Mouse (Mus musculus) adrenal gland, postnatal 25 days (tissue): ENCODE results near the gene Snx4. TPM values are rescaled to one million over a fixed set of nuclear protein-coding genes. Genes with fewer than 3 reads are reported as not detected.
"Not testable (repeated sequence)": the region's sequence is repeated elsewhere in the genome, so short reads cannot be mapped to it uniquely, and the experiment has no call there.

Source experiments
- DNase-seq: peaks from one replicate; pipeline ENCODE4 v3.0.0; 2021; ENCODE audit warnings: mixed read lengths
- long read RNA-seq: library from polyadenylated mRNA; stranded (forward); transcript quantifications from one replicate; pipeline ENCODE4 v2.0.0, GENCODE M21; 2021
- total RNA-seq: library from RNA; stranded (reverse); gene quantifications from 2 replicates; pipeline ENCODE4 v1.2.3, GENCODE M21; 2021

The Snx4 gene
- 41.3 and 53.2 TPM in 2 replicates for total RNA-seq
- long read RNA-seq, transcript Snx4-201 (14 exons, 3,161 nt), result major isoform, 74 of 90 reads
- long read RNA-seq, partial matches to known transcripts, result 11 of 90 reads
- long read RNA-seq, other reads (novel, unspliced or antisense), result 5 of 90 reads

DNA sequence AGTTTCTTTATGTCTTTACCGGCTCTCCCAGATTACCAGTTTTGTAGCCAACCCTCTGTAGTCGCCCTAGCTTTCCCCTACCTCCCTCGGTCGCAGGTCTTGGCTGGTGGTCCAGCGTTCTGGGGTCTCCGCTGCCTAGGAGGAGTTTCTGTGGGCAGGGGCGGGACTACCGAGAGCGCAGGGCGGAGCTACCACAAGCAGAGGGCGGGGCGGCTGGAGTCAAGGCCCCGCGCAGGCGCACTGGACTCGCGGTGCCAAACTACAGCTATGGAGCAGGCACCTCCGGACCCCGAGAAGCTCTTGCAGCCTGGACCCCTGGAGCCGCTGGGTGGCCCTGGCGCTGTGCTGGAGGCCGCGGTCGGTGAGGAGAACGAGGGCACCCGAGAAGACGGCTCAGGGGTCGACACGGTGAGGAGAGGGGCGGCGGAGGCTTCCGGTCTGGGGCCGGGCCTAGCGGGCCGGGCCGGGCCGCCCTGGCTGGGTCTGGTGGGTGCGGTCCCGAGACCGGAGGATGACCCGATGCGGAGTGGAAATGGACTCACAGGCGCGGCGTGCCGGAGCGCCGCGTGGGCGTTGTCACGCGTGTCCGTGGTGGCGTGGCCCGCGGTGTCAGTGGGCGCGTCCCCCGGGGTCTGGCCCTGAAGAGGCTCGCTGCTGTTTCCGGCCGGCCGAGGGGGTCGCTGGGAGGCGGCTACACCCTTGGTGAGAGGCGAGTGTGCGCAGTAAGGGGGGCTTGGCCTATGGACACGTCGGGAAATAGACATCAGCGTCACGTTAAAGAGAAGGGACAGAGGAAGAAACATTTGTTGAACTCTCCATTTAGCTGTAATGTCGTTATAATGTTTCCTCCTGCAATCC, at the start of gene Snx4:
TSS of gene Snx4 (plus strand) at position 249 of the 858 bp plus-strand sequence.
- DNase-seq, result peak; percentile 96

- no peak for DNase-seq
Measured at GRCm38 (mm10) chr16:33210812-33211211, 40.4 kb upstream of the Snx4 start.

GRCm38 (mm10) chr16:33216313-33217003, 34.8 kb upstream of the Snx4 start:
- no peak for DNase-seq

GRCm38 (mm10) chr16:33217553-33218085, 33.6 kb upstream of the Snx4 start:
- not testable (repeated sequence) for DNase-seq

- DNase-seq, result no peak
Measured at GRCm38 (mm10) chr16:33222482-33222881, 28.8 kb upstream of the Snx4 start.

DNA sequence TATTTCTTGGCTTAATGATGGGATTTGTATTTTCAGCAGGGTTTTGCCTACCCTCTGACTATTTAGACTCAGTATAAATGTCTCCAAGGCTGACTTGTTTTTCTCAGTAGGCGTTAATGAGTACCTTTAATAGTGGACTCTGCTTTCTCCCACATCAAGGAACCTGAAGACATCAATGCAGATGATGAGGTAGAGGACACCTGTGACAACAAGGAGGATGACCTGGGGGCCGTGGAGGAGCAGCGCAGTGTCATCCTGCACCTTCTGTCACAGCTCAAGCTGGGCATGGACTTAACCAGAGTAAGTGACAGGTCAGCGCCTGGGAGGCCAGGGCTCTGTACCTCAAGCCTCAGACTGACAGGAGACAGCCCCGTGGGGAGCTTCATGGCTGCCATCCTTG, 26.9 kb upstream of the Snx4 start:
- DNase-seq, result no peak

GRCm38 (mm10) chr16:33234128-33234527, 17.1 kb upstream of the Snx4 start:
- no peak for DNase-seq

GRCm38 (mm10) chr16:33236151-33236550, 15.1 kb upstream of the Snx4 start:
- no peak for DNase-seq

- DNase-seq, result no peak
Measured at GRCm38 (mm10) chr16:33239305-33239704, 11.9 kb upstream of the Snx4 start.

DNA sequence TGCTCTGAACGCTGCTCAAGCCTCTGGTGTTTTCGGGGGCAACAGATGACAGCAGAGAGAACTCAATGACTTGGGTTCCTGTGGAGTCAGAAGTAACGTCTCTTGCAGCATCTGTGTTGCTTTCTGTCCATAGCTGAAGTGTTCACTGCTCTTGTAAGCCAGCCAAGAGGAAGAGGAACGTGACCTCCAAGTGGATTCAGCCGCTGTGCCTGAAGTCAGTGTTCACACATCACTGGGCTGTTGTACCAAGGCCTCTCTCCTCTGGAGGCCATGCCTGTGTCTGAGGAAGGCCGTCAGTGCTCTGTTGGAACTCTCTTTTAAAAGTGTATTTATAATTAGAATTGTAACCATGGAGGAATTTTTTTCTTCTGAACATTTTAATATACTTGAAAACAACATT, 9.2 kb upstream of the Snx4 start:
- DNase-seq, result peak; percentile 24

DNA sequence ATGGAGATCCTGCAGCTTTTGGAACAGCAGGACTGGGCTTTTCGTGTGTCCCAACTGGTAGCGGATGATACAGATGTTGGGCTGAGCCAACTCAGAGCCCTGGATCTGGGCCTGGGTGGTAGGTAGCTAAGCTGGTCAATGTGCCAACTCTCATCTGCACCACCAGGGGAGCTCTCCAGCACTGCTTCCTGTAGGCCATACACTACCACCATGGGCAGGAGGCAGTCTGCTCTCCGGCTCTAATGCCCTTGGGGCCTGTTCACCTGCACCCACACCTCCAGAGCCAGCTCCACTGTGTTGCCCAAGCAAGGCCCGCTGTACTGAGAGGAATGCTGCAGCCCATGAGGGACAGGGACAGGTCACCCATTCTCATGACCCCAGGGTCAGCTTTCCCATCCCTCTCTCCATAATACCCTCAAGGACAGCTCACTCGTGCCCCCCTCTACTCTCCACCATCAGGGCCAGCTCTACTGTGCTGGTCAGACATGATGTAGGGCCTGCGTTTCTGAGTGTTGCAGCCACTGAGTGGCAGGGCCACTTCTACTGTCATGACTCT, 7.0 kb upstream of the Snx4 start:
- no peak for DNase-seq

- no peak for DNase-seq
Measured at GRCm38 (mm10) chr16:33244933-33245470, 6.2 kb upstream of the Snx4 start.

GRCm38 (mm10) chr16:33246526-33246925, 4.7 kb upstream of the Snx4 start:
- no peak for DNase-seq

- DNase-seq, result no peak
Measured at GRCm38 (mm10) chr16:33247006-33247405, 4.2 kb upstream of the Snx4 start.

GRCm38 (mm10) chr16:33250651-33251120, 556 bp upstream of the Snx4 start:
- DNase-seq, result no peak

- no peak for DNase-seq
Measured at GRCm38 (mm10) chr16:33255601-33256000, 4.4 kb downstream of the Snx4 start.

- DNase-seq, result no peak
Measured at GRCm38 (mm10) chr16:33258530-33258929, 7.3 kb downstream of the Snx4 start.

- DNase-seq, result no peak
Measured at GRCm38 (mm10) chr16:33259824-33260223, 8.6 kb downstream of the Snx4 start.

- no peak for DNase-seq
Measured at GRCm38 (mm10) chr16:33260825-33261224, 9.6 kb downstream of the Snx4 start.

GRCm38 (mm10) chr16:33261584-33262061, 10.4 kb downstream of the Snx4 start:
- DNase-seq, result no peak

DNA sequence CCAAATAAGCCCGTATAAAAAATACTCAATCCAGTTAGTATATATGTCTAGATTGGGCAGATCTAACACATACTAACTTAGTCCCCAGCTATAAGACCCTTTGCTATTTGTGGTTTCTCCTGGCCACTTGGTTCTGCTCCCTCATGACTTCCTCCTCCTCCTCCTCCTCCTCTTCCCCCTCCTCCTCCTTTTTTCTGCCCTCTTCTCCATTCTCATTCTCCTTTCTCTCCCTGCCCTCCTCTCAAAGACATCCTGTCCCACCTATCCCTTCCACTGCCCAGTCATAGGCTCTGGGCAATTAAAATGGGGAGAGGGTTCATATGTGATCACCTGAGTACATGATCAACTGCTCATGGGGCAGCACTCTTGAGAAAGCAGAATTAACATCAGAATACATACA, 10.9 kb downstream of the Snx4 start:
- DNase-seq, result no peak

DNA sequence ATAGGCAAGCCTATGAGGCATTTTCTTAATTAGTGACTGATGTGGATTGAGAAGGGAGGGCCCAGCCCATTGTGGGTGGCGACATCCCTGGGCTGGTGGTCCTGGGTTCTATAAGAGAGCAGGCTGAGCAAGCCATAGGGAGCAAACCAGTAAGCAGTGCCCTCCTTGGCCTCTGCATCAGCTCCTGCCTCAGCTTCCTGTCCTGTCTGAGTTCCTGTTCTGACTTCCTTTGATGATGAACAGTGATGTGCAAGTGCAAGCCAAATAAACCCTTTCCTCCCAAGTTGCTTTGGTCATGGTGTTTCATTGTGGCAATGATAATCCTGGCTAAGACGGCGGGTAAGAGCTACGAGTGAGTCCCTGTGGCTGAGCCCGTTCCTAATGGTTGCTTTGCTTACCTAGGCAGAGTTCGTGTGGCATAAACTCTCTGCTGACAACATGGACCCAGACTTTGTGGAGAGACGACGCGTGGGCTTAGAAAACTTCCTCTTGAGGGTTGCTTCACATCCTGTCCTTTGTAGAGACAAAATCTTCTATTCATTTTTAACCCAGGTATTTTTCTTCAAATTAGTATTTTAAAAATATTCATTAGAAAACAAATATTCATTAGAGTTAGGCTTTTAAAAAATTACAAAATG, 16.5 kb downstream of the Snx4 start:
- DNase-seq, result no peak
